Mouse (Mus musculus) layer of hippocampus, postnatal 25 days (tissue): ENCODE measurements around the gene Ssbp3. TPM values are rescaled to one million over a fixed set of nuclear protein-coding genes. Genes with fewer than 3 reads are reported as not detected.

Experiments used
- DNase-seq, 2 experiments: peaks; one replicate each; pipeline ENCODE4 v3.0.0; 2022; ENCODE audit warnings: mixed read lengths in 2 of 2, low spot score in 1 of 2; ENCODE audit errors: extremely low spot score in 1 of 2
- total RNA-seq, 2 experiments: library from RNA; stranded (reverse); gene quantifications; 2 replicates each; pipeline ENCODE4 v1.2.3; 2021

Gene Ssbp3
- total RNA-seq, 2 experiments from 2014 or later, result 147 to 150 TPM

DNA sequence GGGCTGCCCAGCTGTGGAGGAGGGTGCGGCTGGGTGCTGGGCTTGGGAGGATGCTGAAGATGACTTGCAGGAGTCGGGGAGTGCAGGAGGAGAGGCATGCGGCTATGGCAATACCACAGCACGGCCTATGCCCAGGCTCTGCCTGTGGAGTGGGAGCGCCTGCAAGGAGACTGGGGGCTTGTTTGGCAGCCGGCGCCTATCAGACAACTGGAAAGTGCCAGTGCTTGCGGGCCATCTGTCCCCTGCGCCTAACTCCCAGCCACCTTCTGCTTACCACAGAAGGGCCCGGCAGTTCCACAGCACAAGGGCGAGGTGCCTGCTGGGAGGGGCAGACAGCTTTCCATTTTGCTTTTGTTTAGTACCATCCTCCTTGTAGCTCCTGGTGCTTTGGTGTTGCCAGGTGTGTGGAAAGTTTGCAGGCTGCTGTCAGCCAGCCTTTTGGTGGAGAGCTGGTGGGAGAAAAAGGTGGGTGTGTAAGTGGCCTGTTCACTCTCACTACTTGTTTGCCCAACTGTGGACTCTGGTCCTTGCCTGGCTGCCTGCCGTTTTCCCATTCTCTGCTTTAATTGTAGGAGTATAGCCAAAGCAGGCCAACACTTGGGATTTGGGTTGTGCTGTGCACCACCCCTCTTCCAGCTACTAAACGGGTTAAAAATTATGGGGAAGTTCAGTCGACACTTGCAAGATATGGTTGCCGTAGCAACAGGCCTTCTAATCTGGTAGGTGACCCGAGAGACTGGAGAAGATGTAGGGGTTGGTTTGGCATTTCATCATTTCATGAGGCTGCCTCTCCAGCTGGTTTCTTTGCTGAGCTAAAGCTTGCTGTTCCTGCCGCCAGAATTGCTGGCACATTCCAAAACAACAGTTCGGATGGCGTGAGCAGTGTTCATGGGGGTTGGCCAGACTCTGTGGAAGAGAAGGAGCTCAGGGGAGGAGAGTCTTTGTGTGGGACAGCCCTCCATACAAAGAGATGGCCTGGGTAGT is 45.5 kb downstream of the Ssbp3 start:
- peak; percentile 47 to 62 for DNase-seq

DNA sequence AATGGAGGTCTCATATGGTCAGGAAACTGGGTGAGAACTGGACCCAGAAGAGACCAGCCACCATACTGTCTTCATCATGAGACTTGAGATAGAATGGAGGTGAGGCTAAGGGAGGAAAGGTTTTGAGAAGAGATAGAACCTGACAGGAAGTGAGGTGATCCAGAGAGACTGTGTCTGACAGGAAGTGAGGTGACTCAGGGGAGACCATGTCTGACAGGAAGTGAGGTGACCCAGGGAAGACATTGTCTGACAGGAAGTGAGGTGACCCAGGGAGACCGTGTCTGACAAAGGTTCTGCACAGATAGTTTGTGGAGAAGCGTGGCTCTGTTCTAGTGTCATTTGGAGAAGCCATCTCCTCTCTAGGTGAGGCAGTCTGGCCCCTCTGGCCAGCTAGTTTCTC is 47.6 kb downstream of the Ssbp3 start:
- DNase-seq, result no peak

DNA sequence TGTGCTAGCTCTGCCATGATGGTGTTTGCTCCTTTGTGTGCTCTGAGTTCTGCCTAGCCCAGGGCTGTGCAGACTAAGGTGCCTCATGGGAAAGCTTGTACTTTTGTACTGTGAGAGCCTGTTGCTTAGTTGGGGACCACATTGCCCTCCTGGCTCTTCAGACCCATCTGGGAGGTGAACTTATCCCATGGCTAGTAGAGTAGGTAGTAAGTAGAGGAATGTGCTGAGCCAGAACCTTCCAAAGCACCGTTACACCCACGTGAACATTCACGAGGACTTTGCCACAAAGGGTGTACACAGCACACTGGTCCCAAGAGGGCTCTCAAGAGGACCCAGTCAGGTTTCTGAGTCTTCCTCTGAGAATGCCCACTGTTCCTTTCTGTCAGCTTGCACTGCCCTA is 48.1 kb downstream of the Ssbp3 start:
- no peak for DNase-seq

DNA sequence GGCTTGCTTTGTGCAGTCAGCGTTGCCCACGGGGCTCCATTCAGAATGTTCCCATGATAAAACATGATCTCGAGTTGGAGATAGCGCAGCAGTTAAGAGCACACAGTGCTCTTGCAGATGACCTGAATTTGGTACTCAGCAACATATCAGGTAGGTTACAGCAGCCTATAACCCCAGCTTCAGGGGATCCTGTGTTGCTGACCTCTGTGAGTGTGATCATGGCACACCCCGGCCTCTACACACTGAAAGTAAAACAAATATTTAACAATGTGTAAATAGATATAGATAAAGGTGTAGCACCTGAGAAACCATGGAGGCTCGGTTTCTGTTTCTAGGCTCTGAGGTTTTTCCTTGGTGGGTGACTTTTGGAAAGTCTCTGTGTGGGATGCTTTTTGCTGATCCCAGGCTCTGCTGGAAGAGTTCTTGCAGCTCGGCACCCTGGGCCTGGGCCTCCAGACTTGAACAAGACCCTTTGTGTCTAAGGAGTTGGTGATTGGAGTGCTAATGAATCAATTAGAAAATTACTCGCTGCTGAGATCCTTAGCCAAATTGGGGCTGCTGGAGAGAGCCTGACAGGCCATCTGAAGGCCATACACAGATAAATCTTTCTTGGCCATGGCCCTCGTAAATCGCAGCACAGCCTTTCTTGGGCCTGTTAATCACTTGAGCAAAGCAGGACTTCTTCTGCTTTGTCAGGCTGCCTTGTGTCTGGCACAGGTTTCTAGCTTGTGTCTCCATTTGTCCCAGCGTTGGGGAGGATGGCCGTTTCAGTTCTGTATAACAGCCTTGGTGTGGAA is 49.2 kb downstream of the Ssbp3 start:
- no peak for DNase-seq

DNA sequence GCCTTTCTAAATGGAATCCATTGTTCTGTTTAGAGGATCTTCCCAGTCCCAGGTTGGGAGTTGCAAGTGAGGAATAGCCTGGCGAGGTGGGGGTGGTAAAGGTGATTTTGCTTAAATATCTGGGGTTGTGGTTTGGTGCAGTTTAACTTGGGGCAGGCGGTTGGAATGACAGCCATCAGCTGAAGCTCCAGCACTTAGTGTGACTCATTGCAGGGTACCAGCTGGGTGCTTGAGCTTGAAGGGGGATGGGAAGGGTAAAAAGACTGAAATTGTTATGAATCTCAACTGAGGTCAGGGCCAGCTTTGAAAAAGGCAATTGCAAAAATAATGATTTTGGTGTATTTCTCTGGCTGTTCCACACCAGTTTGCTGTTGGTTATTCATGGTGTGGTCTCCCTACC is 50.0 kb downstream of the Ssbp3 start:
- no peak for DNase-seq

DNA sequence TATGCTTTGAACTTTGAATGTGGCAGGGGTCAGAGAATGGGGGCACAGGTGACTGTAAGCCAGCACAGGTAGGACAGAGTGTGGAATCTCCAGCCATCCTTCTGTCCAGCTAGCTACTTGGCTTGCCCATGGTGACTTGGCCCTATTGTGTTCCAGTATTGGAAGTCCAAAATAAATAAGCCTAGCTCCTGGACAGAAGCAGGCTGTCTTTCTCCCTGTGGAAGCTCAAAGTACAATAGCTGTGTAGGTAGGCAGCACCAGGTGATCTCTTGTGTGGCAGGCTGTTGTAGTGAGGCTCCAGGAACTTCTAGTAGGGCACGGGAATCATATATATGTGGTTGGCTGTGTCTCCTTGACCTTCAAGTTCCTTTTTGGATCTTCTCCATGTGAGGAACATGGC is 50.8 kb downstream of the Ssbp3 start:
- no peak for DNase-seq

DNA sequence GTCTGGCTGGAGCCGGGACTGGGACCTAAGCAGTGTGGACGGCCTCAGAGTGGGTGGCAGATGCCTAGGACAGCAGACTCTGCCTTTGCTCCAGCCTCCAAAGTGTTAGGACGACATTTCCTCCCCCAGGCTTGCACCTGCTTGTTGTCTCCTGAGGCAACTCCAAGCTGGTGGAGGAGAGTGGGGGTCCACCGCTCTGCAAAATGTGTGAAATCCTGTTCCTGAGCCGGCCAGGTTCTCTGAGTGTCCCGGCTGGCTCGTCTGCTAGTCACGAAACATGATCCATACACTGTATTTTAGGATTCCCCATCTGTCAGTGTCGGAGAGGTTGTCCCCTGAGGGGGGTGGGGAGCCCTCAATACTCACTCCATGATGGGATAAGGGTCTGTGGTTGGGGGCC is 53.9 kb downstream of the Ssbp3 start:
- DNase-seq, result no peak

DNA sequence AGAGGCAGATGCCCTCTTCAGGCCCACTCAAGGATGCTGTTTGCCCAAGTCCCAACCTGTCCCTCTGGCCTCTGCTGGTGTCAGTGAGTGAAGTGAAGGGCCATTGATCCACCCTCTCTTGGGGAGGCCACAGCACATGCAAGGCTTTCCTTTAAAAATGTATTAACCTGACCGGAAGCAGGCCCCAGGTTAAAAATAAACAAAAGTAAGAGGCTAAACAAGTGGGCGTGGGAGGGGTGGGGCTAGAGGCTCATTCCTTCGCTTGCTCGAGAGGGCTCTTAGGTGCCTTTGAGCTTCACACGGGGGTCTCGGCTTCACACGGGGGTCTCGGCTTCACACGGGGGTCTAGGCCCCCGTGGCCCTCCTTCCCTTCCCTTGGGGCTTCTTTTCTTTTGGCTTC is 54.5 kb downstream of the Ssbp3 start:
- no peak for DNase-seq

DNA sequence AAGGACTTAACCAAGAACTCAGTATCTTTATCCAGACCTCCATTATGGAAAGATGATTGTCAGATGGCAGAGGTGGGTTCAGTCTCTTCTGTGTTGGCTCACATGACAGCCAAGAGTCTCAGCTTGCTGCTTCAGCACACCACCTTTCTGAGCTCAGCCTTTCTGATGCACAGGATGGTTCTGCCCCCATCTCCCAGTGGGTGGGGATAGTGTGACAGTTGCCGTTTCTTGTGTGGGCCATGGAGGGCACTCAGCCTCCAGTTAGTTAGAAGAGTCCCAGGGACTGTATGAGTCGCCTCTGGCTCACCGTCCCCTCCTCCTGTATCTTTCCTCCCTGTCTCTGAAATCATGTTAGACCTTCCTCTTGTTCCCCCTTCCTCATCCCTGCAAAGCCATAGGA is 55.9 kb downstream of the Ssbp3 start:
- no peak for DNase-seq

DNA sequence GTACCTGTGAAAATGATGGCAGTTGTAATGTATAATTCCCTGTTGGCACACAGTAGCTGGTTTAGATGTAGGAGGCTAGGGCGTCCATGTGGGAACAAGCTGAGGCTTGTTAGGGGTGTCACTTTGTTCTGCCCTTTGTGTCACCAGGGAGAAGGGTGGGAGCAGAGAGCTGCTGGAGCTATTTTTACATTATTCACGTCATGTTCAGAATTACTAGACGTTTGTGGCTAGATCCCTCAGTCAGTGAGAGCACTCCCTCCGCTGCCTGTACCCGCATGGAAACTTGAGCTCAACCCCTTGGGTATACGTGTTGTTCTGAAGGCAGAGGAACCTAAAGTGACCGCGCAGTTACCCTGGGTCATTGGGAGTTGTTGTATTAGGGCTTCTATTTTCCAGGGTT is 58.4 kb downstream of the Ssbp3 start:
- DNase-seq, result no peak

DNA sequence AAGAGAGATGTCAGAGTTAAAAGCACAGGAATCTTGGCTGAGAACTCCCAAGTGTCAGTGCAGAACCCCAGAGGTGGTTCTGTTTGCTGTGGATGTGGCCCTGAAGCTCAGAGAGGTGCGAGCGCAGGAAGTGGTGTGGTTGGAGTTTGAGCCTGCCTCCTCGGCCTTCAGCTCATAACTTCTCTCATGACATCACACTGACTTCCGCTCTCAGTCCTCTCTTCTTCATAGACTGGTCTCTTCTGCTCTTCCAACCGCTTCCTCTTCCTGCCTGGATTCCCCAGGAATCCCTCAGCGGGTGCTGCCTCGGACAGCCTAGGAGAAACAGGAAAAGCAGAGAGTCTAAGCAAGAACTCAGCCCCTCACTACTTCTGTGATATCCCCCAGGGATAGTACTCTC is 60.3 kb downstream of the Ssbp3 start:
- no peak for DNase-seq

DNA sequence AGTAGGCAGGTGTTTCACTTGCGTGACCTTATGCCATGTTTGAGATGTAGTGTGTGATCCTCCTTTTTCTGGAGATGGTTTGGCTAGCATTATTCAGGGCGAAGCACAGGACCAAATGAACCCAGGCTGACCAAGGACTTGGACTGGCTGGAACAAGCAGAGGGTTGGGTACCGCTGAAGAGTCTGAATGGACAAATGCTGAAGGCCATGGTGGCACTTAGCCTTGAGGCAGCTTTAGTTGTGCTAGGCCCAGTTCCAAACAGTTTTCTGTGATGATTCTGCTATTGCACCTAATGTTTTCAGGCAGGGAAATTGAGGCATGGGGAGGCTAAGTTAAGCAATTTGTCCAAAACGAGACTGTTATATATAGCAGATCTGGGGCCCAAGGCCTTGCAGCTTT is 61.6 kb downstream of the Ssbp3 start:
- DNase-seq, result no peak

DNA sequence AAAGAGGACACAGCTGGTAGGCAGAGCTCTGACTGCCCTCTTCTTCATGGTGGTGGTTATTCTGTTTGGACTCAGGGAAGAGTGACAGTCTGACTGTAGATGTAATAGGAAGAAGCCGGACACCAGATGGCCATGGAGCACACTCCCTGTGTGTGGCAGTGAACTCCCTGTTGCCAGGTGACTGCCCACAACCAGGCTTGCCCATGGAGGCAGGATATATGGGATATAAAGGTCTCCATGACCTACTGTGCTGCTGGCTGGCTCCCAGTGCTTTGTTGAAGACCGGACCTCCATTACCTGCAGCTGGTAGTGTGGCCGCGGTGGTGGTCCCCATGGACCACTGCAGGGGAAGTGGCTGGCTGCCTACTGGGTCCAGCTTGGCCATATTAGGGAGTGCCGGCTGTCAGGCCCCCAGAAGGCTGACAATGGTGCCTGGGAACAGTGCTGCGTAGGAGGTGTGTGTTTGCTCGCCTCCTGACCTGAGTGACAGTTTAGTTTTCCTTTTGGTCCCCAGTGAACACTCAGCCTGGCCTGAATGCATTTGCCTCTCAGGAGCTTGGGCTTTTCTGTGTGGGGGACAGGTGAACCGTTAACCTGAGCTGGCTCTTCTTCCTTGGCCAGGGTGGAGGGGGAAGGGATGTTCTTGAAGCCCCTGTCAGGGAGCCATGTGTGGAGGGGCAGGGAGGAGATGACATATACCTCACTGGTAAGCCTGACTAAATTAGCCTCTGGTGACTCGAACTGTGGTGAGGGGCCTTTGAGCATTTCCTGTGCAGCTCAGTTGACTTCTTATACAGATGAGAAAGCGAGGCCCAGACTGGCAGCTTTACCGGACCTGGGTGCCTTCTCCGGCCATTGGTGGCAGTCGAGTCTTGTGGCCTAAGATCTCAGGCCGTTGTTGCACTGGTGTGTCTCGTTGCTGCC is 62.2 kb downstream of the Ssbp3 start:
- no peak for DNase-seq

DNA sequence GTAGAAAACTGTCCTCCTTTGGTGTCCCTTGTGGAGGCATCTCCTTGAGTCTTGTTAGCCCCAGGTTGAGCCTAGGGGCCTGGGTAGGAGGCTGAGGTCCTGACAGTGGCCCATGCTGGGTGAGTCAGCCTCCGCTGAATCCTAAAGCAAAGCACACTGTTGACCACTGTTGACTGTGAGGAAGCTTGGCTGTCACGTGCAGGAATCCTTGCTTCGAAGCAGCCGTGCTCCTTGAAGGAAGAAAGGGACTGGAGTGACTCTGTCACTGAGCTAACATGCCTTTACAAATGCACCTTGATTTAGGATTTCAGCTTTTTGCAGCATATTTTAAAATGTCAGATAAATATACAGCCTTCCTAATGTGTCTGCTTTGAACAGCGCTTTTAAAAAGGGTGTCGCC is 64.8 kb downstream of the Ssbp3 start:
- DNase-seq, result no peak

DNA sequence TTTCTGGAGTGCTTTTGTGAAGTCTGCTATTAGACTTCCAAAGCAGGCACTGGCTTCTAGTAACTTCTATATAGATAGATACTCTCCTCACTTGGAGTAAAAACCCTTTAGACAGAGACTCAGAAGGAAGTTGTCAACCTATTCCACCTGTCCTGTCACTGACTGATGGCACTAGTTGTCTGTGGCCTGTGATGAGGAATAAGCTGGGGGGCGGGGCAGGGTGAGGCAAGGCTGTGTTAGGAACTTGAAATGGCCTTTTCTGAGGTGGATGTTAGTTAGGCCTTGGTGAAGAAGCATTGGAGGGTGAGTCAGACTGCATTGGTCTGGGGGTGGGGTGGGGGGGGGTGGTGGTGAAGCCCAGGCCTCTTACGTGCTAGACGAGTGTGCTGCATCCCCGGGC is 65.4 kb downstream of the Ssbp3 start:
- DNase-seq, result no peak

DNA sequence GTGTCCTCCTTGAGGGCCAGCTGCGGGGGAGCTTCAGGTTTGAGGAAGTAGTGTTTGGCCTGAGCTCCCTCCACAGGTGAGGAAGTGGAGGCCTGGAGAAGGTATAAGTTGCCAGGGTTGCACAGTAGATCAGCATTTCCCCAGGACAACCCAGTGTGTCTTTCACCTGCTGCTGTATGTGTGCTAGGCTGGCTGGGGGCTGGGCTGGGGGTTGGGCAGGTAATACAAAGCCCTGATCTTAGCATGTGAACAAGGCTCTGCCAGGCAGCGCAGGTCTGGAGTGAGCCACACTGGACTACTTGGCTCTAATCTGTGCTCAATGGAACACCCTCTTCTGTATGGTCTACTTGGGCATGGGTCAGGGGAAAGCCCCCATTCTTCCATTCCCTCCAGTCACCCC is 66.1 kb downstream of the Ssbp3 start:
- no peak for DNase-seq

DNA sequence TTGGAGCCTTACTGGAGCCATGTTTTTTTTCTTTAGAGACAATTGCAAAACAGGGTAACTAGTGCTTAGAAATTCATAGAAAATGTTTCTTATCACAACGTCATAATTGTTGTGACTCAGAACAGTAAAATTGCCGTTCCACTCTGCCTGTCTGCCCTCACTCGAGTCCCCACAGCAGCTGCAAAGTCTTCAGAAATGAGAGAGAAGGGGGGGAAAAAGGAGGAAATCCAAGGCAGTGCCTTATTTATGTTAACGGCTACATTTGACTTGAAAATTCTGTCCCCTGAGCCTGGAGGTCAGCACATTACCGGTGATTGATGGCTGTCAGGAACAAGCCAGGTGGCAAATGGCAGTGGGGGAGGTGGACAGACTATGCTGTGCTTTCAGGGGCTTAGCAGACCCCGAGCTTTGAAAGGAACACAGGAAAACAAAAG is 66.7 kb downstream of the Ssbp3 start:
- DNase-seq, result no peak

DNA sequence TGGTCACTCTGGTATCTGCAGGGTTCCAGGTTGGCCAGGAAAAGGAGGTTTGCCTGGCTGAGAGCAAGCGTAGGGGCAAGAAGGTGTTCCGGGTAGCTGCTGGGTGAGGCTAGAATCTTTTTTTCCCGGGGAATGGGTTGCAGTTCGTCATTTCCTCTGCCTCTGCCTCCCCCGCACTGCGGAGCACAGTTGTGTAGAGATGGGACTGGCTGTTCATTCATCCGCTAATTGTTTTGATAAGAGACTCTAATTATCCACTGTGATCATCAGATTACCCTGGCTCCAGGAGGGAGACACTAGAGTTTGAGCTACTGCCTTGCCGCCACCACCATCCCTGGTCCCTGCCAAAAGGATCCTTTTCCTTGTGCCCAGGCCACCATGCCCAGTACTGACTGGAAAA is 67.9 kb downstream of the Ssbp3 start:
- DNase-seq, result no peak

DNA sequence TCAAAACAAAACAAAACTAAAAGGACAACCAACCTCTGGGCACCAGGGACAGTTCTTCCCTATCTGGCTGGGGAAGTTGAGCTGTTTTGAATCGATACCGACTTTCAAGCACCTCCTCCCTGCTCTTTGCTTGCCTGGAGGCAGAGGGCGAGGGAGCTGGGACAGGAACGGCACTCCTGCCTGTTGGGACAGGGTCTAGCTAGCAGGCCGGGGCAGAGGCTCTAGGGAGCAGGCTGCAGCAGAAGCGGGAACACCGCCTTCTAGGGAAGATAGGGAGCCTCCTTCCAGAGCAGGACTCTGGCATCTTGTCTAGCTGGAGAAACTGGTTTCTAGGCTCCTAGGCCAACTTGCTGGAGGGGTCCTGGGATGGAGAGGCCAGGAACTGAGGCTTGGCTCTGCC is 70.2 kb downstream of the Ssbp3 start:
- DNase-seq, result no peak

DNA sequence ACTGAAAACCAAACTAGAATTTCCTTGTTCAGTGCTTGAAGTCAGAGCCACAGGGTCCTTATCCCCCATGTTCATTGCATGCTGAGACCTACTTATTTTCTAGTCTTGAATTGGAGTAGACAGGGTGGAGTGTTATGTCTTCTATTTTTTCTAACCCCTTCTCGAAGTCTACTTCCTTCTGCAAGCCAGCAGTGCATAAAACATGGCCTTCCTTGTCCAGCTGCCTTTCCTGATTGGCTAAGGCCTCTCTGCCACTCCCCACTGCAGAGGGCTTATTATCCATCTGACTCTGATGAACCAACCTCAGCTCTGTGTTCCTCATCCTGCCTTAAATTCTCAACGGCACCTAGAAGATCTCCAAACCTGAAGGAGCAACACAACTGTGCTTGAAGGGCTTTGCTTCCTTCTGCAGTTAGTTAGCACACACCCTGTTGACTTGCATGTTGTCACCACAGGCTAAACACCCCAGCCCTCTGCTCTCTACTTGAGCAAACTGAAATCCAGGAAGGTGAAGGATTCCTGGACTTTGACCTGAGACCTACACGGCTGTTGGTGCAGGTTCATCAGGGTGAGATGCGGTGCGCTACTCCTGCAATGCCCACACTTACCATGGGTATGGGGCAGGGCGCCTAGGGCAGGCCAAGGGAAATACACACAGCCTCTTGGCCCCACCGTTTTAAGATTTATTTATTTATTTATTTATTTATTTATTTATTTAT is 71.0 kb downstream of the Ssbp3 start:
- DNase-seq, result no peak
